Mouse (Mus musculus) cerebellum, adult 11 months (tissue): Measurements from ENCODE around the gene Tmem175.

Experiments used
- DNase-seq: peaks from one replicate; pipeline ENCODE4 v3.0.0; 2022

Gene Tmem175

GRCm38 (mm10) chr5:108654444-108654990 is 24.9 kb downstream of the Tmem175 start:
- DNase-seq: no peak

GRCm38 (mm10) chr5:108655381-108655780 is 25.8 kb downstream of the Tmem175 start:
- DNase-seq: no peak

- DNase-seq: no peak
Measured at GRCm38 (mm10) chr5:108655891-108656650, 26.5 kb downstream of the Tmem175 start.

GRCm38 (mm10) chr5:108657406-108657805 is 27.8 kb downstream of the Tmem175 start:
- no peak for DNase-seq

GRCm38 (mm10) chr5:108658611-108659010 is 29.0 kb downstream of the Tmem175 start:
- no peak for DNase-seq

GRCm38 (mm10) chr5:108659698-108660631 is 30.4 kb downstream of the Tmem175 start, which contains the start of gene Idua:
Idua (plus strand) TSS chr5:108660331.
- DNase-seq: no peak

GRCm38 (mm10) chr5:108660632-108661268 is 31.2 kb downstream of the Tmem175 start:
- peak; percentile 91 for DNase-seq

- no peak for DNase-seq
Measured at GRCm38 (mm10) chr5:108662772-108663171, 33.2 kb downstream of the Tmem175 start.

GRCm38 (mm10) chr5:108665066-108665465 is 35.5 kb downstream of the Tmem175 start:
- no peak for DNase-seq

GRCm38 (mm10) chr5:108667370-108667769 is 37.8 kb downstream of the Tmem175 start:
- DNase-seq: no peak

- DNase-seq: no peak
Measured at GRCm38 (mm10) chr5:108668387-108668932, 38.9 kb downstream of the Tmem175 start.

GRCm38 (mm10) chr5:108668977-108669936 is 39.7 kb downstream of the Tmem175 start, which contains the start of gene Dgkq:
Dgkq (minus strand) TSS chr5:108669672.
- peak; percentile 85 for DNase-seq

GRCm38 (mm10) chr5:108669986-108670385 is 40.4 kb downstream of the Tmem175 start:
- no peak for DNase-seq

- no peak for DNase-seq
Measured at GRCm38 (mm10) chr5:108670785-108671184, 41.2 kb downstream of the Tmem175 start.

- no peak for DNase-seq
Measured at GRCm38 (mm10) chr5:108671757-108672156, 42.2 kb downstream of the Tmem175 start.

- no peak for DNase-seq
Measured at GRCm38 (mm10) chr5:108674624-108675023, 45.1 kb downstream of the Tmem175 start.

GRCm38 (mm10) chr5:108675251-108675816 is 45.8 kb downstream of the Tmem175 start, which contains the start of gene Slc26a1:
Slc26a1 (minus strand) TSS chr5:108675569.
- DNase-seq: no peak

- DNase-seq: no peak
Measured at GRCm38 (mm10) chr5:108676772-108677498, 47.4 kb downstream of the Tmem175 start.

- peak; percentile 59 for DNase-seq
Measured at GRCm38 (mm10) chr5:108677605-108678295, 48.2 kb downstream of the Tmem175 start.
